Mouse (Mus musculus) hindbrain, embryonic 12.5 days (tissue): ENCODE measurements around the gene Tfeb. TPM values are rescaled to one million over a fixed set of nuclear protein-coding genes. Genes with fewer than 3 reads are reported as not detected.
A peak's percentile ranks its signal among the peaks of the same experiment; 100 is the strongest.

ENCODE experiments used
- ATAC-seq: fragments of 200-750 bp; cut with Nextera tagmentation; 2 replicates; pipeline ENCODE4 v1.8.0; 2017; ENCODE audit warnings: moderate TSS enrichment; ENCODE audit not compliant: low FRiP score
- H3K27ac ChIP-seq: fragments of 300-500 bp; sonication (generic); 2 replicates; pipeline ENCODE4 v1.5.1; 2016; ENCODE audit warnings: mild to moderate bottlenecking
- H3K27me3 ChIP-seq: fragments of 300-500 bp; sonication (generic); 2 replicates; pipeline ENCODE4 v1.6.1; 2016; ENCODE audit warnings: mild to moderate bottlenecking
- H3K36me3 ChIP-seq: fragments of 300-500 bp; sonication (generic); 2 replicates; pipeline ENCODE4 v1.6.1; 2016; ENCODE audit warnings: mild to moderate bottlenecking
- H3K4me1 ChIP-seq: fragments of 300-500 bp; sonication (generic); 2 replicates; pipeline ENCODE4 v1.6.1; 2016
- H3K4me2 ChIP-seq: fragments of 300-500 bp; sonication (generic); replicated peaks from 2 replicates; pipeline ENCODE4 v1.6.1; 2016; ENCODE audit warnings: mild to moderate bottlenecking
- H3K4me3 ChIP-seq: fragments of 300-500 bp; sonication (generic); 2 replicates; pipeline ENCODE4 v1.5.1; 2016; ENCODE audit warnings: mild to moderate bottlenecking
- H3K9ac ChIP-seq: fragments of 300-500 bp; sonication (generic); 2 replicates; pipeline ENCODE4 v1.6.1; 2016; ENCODE audit warnings: mild to moderate bottlenecking, moderate library complexity
- H3K9me3 ChIP-seq: fragments of 300-500 bp; sonication (generic); replicated peaks from 2 replicates; pipeline ENCODE4 v1.6.1; 2016; ENCODE audit warnings: mild to moderate bottlenecking
- WGBS: fragments of 180-500 bp; shearing (Covaris S2); methylation state at CpG from one replicate; pipeline ENCODE4 v1.1.7; 2016; 5-methylcytosine and 5-hydroxymethylcytosine counted together
- polyA plus RNA-seq: library from polyadenylated mRNA; unstranded; fragments of >200 nt; fragmentation: Nextera tagmentation; extraction: Ambion mirVana; gene quantifications from 2 replicates; pipeline ENCODE4 v1.2.1, GENCODE M21; 2016

Gene Tfeb
- polyA plus RNA-seq, 1 experiment from 2014 or later, result 4.9 TPM

GRCm38 (mm10) chr17:47762518-47763340 lies 25.9 kb downstream of the Tfeb start:
- WGBS, result 67% methylated on average over 13 of the region's 13 CpGs
- no peaks in the 10 kb centered on the region for H3K36me3 ChIP-seq
- H3K27me3 ChIP-seq, result 0 out of 2 replicates have a peak, but pooled peaks cover 3% of the 10 kb centered on the region
- peak; percentile 79 for ATAC-seq
- peak overlapping the region; percentile 41; the same call in 1 of the 2 replicates for H3K27ac ChIP-seq
- no peak overlapping the region for H3K4me3 ChIP-seq
- no peaks in the 10 kb centered on the region for H3K9me3 ChIP-seq
- no peak overlapping the region for H3K4me2 ChIP-seq
- H3K4me1 ChIP-seq, result peaks cover 8% of the 10 kb centered on the region
- H3K9ac ChIP-seq, result 0 out of 2 replicates have a peak overlapping the region, but pooled peaks have one; percentile 6

GRCm38 (mm10) chr17:47765986-47766385 lies 29.2 kb downstream of the Tfeb start:
- Histone ChIP-seq H3K36me3 (no peaks in the 10 kb centered on the region), H3K9me3 (no peaks in the 10 kb centered on the region), H3K27ac (no peak overlapping the region), H3K9ac (no peak overlapping the region), H3K4me1 (peaks cover 8% of the 10 kb centered on the region), H3K4me3 (no peak overlapping the region), H3K4me2 (no peak overlapping the region), H3K27me3 (0 out of 2 replicates have a peak, but pooled peaks cover 3% of the 10 kb centered on the region)
- 82% methylated on average over 4 of the region's 4 CpGs for WGBS
- no peak for ATAC-seq

DNA sequence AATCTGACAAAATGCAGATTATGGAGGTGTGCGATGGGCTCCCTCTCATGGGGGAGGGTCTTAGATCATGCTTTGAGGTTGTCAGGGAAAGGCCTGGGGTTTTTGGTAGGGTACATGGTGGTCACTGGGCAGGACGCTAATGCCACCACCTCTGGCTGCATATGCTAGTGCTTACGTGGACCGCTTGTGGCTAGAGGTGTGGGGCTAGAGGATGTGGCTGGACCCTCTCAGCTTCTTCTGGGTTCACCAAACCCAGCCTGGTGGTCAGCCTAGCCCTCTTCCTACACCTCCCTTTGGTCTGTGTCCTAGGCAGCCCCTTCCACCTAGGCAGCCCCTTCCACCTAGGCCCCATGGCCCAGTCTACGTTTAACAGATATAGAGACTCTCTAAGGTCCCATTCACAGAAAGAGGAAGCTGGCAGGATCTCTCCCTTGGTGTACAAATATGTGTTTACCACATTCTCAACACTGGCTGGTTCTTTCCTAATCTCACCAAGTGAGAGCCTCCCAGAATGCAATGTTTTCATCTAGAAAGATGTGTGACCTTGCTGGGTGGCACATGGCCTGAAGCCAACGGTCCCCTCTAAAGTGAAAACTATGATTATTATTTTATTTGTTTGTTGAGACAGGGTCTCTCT lies 29.7 kb downstream of the Tfeb start:
- no peaks in the 10 kb centered on the region for H3K36me3 ChIP-seq
- H3K4me1 ChIP-seq, result peaks cover 8% of the 10 kb centered on the region
- H3K9ac ChIP-seq, result no peak overlapping the region
- H3K4me2 ChIP-seq, result no peak overlapping the region
- ATAC-seq, result no peak
- H3K27ac ChIP-seq, result no peak overlapping the region
- 88% methylated on average over 6 of the region's 6 CpGs for WGBS
- H3K9me3 ChIP-seq, result no peaks in the 10 kb centered on the region
- no peak overlapping the region for H3K4me3 ChIP-seq
- 0 out of 2 replicates have a peak, but pooled peaks cover 3% of the 10 kb centered on the region for H3K27me3 ChIP-seq

DNA sequence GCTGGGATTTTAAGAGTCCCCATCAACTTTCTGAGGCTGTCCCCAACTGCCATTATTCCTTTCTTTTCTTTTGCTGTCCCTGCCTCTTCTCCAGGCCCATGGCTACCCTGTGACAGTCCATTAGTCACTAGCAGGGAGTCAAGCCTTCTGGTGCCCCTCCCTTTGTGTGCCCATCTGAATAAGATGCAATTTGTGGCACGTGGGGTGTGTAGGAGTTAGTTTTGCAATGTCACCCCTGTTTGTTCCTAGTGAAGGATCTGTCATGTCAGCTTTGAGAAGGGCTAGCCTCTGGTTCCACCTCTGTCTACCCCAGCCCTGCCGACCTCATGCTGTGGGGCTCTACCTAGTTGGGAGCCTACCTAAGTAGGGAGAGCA lies 30.2 kb downstream of the Tfeb start:
- Histone ChIP-seq H3K4me2 (no peak overlapping the region), H3K4me1 (peaks cover 8% of the 10 kb centered on the region), H3K9me3 (no peaks in the 10 kb centered on the region), H3K27ac (no peak overlapping the region), H3K27me3 (0 out of 2 replicates have a peak, but pooled peaks cover 3% of the 10 kb centered on the region), H3K36me3 (no peaks in the 10 kb centered on the region), H3K4me3 (no peak overlapping the region), H3K9ac (no peak overlapping the region)
- WGBS, result 54% methylated on average over 2 of the region's 2 CpGs
- ATAC-seq, result no peak

GRCm38 (mm10) chr17:47767456-47768141 lies 30.8 kb downstream of the Tfeb start:
- Histone ChIP-seq H3K36me3 (no peaks in the 10 kb centered on the region), H3K4me1 (peaks cover 5% of the 10 kb centered on the region), H3K27ac (no peak overlapping the region), H3K9ac (no peak overlapping the region), H3K4me3 (no peak overlapping the region), H3K4me2 (no peak overlapping the region), H3K9me3 (no peaks in the 10 kb centered on the region), H3K27me3 (0 out of 2 replicates have a peak, but pooled peaks cover 3% of the 10 kb centered on the region)
- WGBS, result 61% methylated on average over 10 of the region's 17 CpGs
- ATAC-seq, result no peak

DNA sequence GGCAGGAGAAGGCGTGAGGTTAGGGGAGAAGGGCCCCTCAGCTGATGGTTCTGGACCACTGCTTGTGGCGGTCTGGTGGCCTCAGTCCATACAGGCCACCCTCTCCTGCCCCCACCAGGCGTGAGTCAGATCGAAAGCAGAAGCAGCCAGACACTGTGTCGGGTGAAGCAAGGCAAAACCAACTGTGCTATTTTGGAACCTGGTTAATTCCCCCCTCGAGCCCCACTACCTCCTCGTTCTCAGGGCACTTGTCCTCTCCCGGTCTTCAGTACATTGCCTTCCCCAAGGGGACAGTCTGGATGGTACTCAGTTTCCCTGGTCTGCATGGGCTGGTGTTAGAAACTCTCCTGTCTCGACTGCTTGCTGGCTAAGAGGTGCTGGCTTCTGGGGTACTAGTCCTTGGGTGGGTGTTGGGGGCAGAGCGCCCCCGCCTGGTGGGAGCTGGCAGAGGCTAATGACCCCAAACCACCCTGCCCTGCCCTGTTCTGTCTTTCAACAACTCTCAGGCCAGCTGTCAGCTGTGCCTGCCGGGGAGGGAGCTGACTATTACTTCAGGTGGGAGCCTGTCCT lies 32.0 kb downstream of the Tfeb start:
- Histone ChIP-seq H3K27ac (no peak overlapping the region), H3K4me2 (no peak overlapping the region), H3K9ac (no peak overlapping the region), H3K27me3 (0 out of 2 replicates have a peak, but pooled peaks cover 3% of the 10 kb centered on the region), H3K9me3 (no peaks in the 10 kb centered on the region), H3K36me3 (no peaks in the 10 kb centered on the region), H3K4me1 (no peaks in the 10 kb centered on the region), H3K4me3 (no peak overlapping the region)
- ATAC-seq, result no peak
- 51% methylated on average over 12 of the region's 12 CpGs for whole genome bisulfite sequencing

- ATAC-seq, result no peak
- Histone ChIP-seq H3K9me3 (no peaks in the 10 kb centered on the region), H3K4me1 (no peaks in the 10 kb centered on the region), H3K4me2 (no peak overlapping the region), H3K27me3 (0 out of 2 replicates have a peak, but pooled peaks cover 3% of the 10 kb centered on the region), H3K36me3 (no peaks in the 10 kb centered on the region), H3K9ac (no peak overlapping the region), H3K4me3 (no peak overlapping the region), H3K27ac (no peak overlapping the region)
- WGBS, result 87% methylated on average over 11 of the region's 11 CpGs
These were observed 32.8 kb downstream of the Tfeb start for GRCm38 (mm10) chr17:47769389-47770299.

- Histone ChIP-seq H3K4me1 (no peaks in the 10 kb centered on the region), H3K4me2 (no peak overlapping the region), H3K27ac (no peak overlapping the region), H3K4me3 (no peak overlapping the region), H3K9ac (no peak overlapping the region), H3K36me3 (no peaks in the 10 kb centered on the region), H3K27me3 (no peaks in the 10 kb centered on the region), H3K9me3 (no peaks in the 10 kb centered on the region)
- no peak for ATAC-seq
- WGBS, result 55% methylated on average over 6 of the region's 6 CpGs
These were observed 36.8 kb downstream of the Tfeb start for GRCm38 (mm10) chr17:47773604-47774003.

GRCm38 (mm10) chr17:47777141-47777540 lies 40.3 kb downstream of the Tfeb start:
- no peaks in the 10 kb centered on the region for H3K4me1 ChIP-seq
- H3K4me2 ChIP-seq, result no peak overlapping the region
- H3K4me3 ChIP-seq, result no peak overlapping the region
- no peaks in the 10 kb centered on the region for H3K9me3 ChIP-seq
- 63% methylated on average over 2 of the region's 2 CpGs for WGBS
- H3K36me3 ChIP-seq, result no peaks in the 10 kb centered on the region
- H3K9ac ChIP-seq, result no peak overlapping the region
- no peak for ATAC-seq
- H3K27ac ChIP-seq, result no peak overlapping the region
- H3K27me3 ChIP-seq, result no peaks in the 10 kb centered on the region

DNA sequence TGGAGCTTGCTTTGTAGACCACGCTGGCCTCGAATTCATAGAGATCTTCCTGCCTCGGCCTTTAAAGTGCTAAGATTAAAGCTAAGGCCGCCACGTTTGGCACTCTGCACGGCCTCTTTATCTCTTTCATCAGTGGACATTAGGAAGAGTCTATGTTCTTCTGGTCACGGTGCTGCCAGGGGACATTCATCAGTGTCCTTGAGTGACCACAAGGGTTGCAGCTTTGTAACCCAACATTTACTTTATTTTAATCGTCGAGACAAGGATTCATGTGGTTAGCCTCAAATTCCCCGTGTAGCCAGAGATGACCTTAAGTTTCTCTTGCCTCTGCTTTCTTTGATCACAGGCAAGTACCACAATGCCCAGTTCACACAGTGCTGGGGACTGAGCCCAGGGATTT lies 43.6 kb downstream of the Tfeb start:
- Histone ChIP-seq H3K4me3 (no peak overlapping the region), H3K4me2 (no peak overlapping the region), H3K27me3 (0 out of 2 replicates have a peak, but pooled peaks cover 3% of the 10 kb centered on the region), H3K9ac (no peak overlapping the region), H3K9me3 (no peaks in the 10 kb centered on the region), H3K4me1 (peaks cover 3% of the 10 kb centered on the region; the same call in 1 of the 2 replicates), H3K36me3 (no peaks in the 10 kb centered on the region), H3K27ac (no peak overlapping the region)
- 80% methylated on average over 10 of the region's 10 CpGs for WGBS
- no peak for ATAC-seq

DNA sequence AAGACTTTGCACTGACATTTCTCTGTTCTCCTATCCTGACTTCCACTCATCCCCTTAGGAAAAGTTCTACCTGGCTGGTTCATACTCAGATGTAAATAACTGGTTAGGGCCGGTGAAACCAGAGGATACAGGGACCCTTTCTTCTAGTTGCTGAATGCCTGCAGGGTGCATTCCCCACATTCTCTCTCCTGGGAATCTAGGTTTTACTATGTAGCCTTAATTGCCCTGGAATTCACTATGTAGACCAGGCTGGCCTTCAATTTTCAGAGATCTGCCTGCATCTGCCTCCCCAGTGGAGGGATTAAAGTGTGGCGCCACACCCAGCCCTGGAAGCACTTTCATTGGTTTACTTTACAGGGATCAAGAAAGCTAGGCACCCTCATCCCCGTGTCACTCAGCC lies 45.7 kb downstream of the Tfeb start:
- H3K9ac ChIP-seq, result no peak overlapping the region
- H3K4me1 ChIP-seq, result peaks cover 3% of the 10 kb centered on the region
- H3K27ac ChIP-seq, result no peak overlapping the region
- 86% methylated on average over 3 of the region's 3 CpGs for WGBS
- H3K4me3 ChIP-seq, result no peak overlapping the region
- H3K27me3 ChIP-seq, result 0 out of 2 replicates have a peak, but pooled peaks cover 3% of the 10 kb centered on the region
- H3K36me3 ChIP-seq, result no peaks in the 10 kb centered on the region
- no peak for ATAC-seq
- no peak overlapping the region for H3K4me2 ChIP-seq
- no peaks in the 10 kb centered on the region for H3K9me3 ChIP-seq
